Mouse (Mus musculus): ENCODE results near the gene R3hdm2. TPM values are rescaled to one million over a fixed set of nuclear protein-coding genes. Genes with fewer than 3 reads are reported as not detected.

R3hdm2 gene
- total RNA-seq, 2 experiments from 2014 or later = 112 to 120 TPM

DNA sequence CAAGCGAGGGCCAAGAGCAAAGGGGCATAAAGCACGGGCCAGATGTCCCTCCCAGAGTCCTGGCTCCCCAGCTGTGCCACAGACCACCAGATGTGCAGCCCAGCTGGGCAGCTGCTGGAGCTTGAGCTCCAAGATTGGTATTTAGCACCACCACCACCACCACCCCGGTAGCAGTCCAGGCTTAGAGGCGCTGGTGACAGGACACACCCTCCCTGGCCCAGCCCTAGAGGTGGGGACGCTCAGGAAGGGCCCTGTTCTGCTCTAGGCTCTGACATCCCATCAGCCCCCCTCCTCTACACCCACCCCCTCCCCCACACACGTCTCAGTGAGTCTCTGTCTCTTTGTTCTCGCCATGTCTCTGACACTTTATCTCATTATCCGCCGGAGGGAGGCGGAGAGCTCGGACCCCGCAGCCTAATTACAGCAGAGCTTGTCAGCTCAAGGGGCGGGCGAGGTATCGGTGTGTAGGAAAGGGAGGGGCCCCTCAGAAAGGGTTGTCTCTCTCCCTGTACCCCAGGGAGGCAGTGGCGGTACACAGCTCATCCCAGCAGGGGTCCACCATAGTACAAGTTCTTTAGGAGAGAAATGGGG is 133.5 kb downstream of the R3hdm2 start:
- intact Hi-C loops (cut with DNase I) = loop anchor here (1.0 kb wide), 1 partner anchor 23 kb away; no protein-coding TSS in a partner anchor
- DNase-seq = no peak

DNA sequence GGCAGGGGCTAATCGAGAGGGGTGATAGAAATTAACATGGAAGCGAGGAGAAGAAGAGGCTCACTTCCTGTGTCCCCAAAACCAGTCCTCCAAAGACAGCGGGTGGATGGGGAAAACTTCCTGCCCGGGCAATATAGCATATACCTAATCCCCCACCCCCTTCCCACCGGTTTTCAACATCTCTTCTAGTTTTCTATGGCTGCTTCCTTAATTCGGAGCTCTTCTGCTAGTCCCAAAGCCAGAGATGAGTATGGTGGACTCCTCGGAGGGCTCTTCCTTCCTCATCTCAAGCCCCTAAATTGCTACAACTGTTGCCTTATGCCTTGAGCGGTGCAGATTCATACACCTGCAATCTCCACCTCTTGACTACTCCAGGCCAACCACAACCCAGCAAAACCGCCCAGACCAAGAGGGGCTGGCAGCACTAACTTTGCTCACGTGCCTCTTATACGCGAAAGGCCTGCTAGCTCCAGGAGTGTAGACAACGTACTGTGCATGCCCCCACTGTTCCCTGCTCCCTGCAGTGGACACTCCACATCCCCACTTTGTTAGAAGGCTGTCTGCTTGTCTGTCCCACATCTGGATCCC is 134.1 kb downstream of the R3hdm2 start:
- intact Hi-C loops (cut with DNase I) = no loop called here
- DNase-seq = no peak

DNA sequence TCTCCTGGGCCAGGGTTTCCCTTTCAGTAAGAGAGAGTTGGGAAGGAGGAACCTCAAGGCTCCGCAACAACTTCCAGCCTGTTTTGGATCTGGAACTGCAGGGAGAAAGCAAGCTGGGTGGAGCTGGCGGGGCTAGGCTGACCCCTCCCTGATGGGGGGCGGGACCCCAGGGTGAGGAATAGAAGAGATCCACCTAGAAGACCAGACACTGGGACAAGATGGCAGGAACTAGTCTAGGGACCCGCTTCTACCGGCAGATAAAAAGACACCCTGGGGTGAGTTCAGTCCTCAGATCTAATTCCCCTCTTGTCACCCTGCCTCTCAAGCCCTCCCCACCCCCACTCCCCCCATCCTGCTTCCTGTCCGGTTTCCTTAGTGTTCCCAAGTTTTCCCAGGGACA is 134.6 kb downstream of the R3hdm2 start, which contains the start of gene Ndufa4l2:
Gene Ndufa4l2 (plus strand): TSS at position 204 of the 400 bp plus-strand sequence.
- peak; percentile 69 for DNase-seq
- intact Hi-C loops (cut with DNase I) = no loop called here

DNA sequence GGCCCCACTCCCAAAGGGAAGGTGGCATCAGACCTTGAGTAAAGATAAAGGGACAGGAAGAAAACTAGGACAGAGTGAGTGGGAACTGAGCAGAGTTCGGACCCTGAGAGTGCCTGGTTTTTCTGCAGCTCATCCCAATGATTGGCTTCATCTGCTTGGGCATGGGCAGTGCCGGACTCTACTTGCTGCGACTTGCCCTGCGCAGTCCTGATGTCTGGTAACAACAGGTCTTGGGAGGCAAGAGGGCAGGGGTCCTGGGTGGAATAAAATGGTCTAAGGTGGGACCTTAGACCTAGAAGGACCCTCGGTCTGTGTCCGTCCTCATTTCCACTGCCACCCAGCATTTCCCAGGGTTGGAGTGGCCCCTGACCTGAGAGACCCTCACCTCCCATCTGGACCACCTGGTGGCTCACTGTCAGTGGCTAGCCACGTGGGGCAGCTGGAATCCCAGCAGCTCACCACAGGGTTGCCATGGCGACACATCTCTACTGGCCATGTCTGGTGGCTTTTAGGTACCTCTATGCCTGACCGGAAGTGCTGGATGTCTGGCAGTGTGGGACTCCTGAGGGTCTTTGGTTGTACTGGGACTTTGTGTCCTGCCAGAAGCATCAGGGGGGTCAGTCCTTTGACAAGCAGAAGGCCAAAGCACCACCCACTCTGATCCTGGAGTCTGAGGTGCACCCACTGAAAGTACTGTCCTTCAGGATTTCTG is 135.3 kb downstream of the R3hdm2 start:
- DNase-seq = no peak
- intact Hi-C loops (cut with DNase I) = no loop called here

DNA sequence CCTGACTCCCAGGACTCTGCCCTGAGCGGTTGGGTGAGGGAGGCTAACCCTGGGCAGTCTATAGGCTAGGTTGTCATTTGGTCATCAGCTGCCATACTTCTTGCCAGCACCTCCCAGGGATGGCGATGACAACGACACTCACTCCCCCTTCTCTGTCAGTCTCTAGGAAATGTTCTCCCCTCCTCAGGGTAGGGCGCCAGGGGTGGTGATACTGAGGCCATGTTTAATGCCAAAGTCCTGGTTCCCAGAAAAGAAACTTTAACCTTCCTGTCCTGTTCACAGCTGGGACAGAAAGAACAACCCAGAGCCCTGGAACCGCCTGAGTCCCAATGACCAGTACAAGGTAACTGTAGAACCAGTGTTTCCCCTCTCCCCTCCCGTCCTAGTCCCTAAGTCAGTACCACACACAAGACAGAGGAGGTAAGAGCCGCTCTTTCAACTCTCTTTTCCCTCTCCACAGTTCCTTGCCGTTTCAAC is 135.9 kb downstream of the R3hdm2 start:
- DNase-seq = no peak
- intact Hi-C loops (cut with DNase I) = no loop called here

DNA sequence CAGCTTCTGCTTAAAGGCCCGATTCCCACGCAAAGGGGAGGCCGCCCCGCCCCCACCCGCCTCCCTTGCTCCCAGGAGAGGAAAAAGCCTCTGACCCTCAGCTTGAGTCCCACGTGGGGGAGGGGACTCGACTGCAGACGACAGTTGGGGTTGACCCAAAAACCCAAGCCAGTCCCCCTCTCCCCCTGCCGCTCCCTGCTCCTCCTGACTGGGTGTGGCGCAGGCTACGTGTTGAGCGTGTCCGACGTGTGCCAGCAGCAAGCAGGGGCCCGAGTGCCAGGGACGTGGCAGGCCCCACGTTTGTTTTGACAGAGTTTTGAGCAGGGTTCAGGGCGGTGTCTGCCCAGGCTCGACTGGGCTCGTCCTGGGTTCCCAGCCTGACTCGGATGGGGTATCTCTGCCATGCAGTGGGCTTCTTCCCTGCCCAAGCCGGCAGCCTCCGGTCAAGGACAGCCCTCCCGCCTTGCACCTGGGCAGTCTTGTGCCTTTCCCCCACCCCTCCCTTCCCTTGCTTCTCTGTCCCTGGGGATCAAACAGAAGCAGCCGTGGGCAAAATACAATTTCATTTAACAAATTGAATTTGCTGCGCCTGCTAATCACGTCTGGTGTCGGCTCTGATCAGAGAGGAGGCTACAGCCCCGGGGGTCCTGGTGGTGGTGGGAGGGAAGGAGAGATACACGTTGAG is 136.6 kb downstream of the R3hdm2 start:
- DNase-seq = peak; percentile 64 to 67
- intact Hi-C loops (cut with DNase I) = no loop called here

DNA sequence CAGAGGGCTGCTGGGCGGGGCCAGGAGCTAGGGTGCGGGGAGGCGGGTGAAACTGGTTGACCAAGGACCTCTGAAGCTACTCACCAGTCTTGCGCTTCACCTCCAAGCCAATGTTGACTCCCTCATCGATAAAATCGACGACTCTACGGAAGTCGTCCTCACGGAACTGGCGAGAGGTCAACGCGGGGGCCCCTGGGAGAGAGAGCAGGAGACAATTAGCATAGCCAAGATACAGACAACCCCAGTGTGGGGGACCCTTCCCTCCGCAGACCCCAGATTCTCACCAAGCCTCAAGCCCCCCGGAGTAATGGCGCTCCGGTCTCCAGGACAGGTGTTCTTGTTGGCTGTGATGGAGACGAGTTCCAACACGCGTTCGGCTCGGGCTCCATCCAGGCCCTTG is 137.8 kb downstream of the R3hdm2 start:
- intact Hi-C loops (cut with DNase I) = no loop called here
- DNase-seq = peak in 1 of 2 experiments; percentile 3

DNA sequence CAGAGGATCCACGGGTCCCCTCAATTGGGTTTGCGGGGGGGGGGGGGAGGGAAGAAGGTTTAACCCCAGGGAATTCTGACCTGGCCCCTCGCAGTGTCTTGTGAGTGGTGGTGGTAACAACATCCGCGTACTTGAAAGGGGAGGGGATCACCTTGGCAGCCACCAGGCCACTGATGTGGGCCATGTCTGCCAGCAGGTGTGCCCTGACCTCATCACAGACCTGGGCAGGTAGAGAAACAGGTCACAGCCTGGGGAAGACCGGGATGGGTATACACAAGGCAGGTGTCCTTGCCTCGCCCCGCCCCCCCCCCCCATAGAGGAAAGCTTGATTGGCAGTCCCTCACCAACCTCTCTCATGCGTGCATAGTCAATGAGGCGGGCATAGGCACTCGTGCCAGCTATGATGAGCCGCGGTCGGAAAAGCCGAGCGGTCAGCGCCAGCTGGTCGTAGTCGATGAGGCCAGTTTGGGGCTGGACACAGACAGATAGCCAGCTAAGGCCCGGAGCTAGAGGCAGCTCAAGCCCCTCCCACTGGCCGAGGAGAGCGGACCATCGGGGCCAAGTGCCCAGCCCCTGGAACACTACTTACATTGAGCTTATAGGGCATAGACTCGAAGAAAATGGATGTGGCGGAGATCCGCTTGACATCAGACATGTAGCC is 139.0 kb downstream of the R3hdm2 start:
- intact Hi-C loops (cut with DNase I) = no loop called here
- DNase-seq = peak in 1 of 2 experiments; percentile 6

DNA sequence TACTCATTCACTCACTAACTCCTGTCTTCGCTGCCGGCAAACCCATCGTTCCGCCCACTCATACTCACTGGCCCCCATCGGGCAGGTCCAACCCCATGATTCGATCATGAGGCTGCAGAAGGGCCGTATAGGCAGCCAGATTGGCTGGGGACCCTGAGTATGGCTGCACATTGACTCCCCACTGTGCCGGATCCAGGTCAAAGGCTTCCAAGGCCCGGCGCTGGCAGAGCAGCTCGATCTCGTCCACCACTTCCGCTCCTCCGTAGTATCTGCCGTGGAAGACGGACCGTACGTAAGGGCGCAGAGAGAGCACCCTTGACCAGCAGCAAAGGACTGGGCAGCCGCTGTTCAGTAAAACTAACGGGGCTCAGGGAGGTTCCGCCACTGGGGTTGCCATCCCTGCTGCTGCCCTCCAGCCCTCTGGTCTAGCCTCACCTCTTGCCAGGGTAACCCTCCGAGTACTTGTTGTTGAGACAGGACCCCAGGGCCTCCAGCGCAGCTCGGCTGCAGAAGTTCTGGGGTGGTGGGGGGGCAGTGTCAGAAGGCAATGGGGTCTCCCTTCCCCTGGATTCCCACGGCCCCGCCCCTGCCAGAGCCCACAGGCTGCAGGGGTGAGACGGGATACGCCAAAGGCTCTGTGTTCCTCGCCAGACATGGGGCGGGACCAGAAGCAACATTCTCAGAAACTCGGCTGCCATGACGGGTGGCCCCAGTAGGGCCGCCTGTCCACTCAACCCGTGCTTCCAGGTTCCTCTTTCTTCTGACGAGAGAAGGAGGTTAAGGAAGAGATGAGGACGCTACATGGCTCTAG is 140.0 kb downstream of the R3hdm2 start:
- intact Hi-C loops (cut with DNase I) = no loop called here

DNA sequence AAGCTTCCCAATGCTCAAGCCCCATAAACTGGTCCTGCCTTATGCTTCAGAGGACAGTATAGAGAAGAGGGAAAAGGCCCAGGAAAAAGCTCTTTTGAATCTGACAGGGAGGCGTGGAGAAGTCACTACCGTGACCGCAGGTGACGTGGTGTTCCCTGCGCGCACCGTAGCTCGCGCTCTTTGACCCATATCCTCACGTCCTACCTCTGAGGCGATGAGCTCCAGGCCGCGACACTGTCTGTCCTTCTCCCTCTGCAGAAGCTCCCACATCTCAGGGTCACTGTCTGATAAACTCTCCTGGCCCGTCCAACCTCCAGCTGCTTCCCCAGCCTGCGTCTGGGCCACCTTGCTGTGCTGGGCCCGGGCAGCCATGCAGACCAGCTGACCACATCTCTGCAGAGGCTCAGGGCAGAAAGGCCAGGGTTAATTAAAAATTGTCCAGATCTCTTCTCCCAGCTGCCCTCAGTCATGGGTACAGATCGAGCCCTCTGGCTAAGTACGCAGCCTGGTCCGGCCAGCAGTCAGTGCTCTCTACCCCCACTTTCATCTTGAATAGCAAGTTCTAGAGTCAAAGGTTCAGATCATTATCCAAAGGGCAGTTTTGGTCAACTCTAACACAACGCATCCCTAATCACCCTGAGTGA is 140.7 kb downstream of the R3hdm2 start:
- DNase-seq = no peak
- intact Hi-C loops (cut with DNase I) = no loop called here

More for the DNA sequence above, 140.0 kb downstream of the R3hdm2 start:
- DNase-seq = no peak

DNA sequence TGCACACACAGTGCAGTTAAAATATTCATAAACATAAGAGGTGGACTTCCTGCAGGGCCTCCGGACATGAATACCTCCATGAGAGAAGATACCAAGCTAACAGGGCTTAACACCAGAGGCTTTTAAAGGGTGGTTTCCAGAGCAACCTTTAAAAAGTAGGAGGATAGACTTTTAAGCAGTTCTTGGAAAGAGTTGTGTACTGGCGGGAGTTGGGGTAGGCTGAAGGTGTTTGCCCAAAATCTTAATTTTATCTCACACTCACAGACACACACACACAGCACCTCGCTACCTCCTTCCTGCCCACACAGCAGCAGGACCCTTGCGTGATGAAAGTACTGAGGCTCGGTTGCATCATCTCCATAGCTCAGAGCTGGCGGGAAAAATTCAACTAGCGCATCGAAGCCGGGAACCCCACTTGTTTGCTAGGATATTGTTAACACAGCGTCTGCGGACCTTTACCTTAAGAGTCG is 141.5 kb downstream of the R3hdm2 start:
- no peak for DNase-seq
- intact Hi-C loops (cut with DNase I) = no loop called here

DNA sequence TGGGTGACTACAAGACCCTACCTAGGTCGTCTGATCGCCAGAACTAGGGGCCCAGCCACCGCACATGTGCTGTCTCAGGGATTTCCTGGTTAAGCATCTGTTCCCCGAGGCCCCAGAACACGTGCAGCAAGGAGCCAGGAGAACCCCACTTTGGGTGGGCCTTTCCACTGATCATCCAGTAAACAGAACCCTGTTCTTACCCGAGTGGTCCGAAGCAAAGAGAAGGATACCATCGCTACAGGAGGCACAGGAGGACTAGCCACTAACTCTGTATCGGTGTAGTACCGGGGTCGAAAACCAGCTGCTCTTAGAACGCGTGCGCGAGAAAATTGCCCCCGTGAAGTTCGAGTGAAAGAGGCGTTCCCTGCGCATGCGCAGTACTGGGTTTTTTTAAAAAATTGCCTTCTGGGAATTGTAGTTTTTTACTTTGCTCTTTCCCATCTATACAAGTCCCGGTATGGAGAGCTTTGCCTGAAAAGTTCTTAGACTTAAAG is 142.0 kb downstream of the R3hdm2 start, which contains the start of gene Shmt2:
Gene Shmt2 (minus strand): TSS at position 357 of the 494 bp plus-strand sequence.
- DNase-seq = peak; percentile 89 to 91
- intact Hi-C loops (cut with DNase I) = no loop called here

DNA sequence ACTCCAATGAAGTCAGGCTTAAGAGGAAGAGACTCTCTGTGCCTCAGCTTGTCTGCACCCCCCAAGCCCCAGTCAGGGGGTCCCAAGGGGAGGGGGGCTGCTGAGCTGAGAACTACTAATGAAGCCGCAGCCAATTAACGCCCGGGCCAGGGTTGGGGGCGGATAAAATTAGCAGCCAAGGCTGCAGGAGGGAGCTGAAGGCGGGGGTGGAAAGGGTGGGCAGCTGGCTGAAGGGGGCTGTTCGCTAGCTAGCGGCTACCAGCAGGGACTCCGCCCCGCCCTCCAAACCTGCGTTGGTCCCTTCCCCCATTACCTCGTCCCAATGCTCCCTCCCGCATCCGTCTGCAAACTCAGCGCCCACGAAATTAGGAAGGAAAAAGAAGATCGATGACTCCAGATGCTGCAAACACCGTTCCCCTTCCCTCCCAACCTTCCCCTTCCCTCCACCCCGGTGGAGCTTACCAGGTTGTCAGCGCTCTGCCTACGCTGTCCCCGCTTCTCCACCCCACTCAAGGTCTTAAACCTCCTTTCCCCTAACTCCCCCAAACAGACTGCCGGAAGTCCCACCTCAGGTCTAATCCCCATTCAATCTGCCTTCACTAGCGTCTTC is 144.6 kb downstream of the R3hdm2 start:
- DNase-seq = no peak
- intact Hi-C loops (cut with DNase I) = no loop called here

DNA sequence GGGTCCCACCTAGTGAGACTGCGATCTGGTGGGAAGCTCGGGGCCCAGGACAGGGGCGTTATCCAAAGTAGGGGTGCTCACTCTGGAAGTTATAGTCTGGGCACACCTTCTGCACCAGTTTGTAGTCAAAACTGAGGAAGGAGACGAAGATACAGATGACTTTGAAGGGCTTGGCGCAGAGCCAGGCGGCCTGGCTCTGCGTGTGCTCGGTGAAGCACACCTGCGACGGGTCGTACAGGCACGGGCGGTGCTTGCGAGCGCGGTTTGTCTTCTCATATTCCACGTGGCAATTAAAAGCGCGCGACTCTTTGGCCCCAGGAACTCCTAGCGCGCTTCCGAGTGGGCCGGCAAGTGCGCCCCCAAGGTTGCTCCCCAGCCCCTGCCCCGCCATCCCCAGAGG is 145.9 kb downstream of the R3hdm2 start:
- DNase-seq = no peak
- intact Hi-C loops (cut with DNase I) = no loop called here

DNA sequence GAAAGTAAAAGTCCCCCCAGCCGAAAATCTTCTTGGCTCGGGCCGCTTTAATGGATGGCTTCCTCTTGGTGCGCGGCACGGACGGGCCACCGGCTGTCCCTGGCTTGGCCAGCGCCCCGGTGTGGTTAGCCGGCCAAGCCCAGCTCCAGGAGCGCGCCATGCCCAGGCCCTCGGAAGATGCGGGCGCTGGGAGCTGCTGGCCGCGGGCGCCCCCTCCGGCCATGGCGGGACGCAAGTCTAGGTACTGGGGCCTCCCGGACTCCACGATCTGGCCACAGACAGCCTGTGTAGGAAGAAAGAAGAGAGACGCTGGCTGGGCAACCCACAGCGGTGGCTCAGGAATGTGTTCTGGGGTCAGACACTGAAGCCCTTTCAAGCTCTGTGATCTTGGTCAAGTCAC is 146.6 kb downstream of the R3hdm2 start:
- intact Hi-C loops (cut with DNase I) = no loop called here

DNA sequence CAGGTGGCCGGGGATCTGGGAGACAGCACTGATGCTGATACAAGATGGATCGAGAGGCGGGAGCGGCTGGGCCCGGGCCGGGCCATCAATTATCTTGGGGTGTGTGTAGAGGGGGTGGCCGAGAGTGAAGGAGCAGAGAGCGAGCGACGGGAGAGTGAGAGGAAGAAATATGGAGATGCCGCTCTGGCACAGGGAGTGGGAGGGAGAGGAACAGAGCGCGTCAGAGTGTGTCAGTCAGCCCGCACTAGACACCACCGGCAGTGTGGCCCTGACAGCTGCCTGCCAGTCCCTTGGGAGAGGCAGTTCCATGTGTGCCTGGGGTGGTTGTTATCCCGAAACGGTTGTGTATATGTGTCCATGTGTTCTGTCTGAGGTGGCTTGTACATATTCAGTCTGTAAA is 147.4 kb downstream of the R3hdm2 start:
- no peak for DNase-seq
- intact Hi-C loops (cut with DNase I) = no loop called here

More for the DNA sequence above, 146.6 kb downstream of the R3hdm2 start:
- DNase-seq = peak; percentile 51 to 75

DNA sequence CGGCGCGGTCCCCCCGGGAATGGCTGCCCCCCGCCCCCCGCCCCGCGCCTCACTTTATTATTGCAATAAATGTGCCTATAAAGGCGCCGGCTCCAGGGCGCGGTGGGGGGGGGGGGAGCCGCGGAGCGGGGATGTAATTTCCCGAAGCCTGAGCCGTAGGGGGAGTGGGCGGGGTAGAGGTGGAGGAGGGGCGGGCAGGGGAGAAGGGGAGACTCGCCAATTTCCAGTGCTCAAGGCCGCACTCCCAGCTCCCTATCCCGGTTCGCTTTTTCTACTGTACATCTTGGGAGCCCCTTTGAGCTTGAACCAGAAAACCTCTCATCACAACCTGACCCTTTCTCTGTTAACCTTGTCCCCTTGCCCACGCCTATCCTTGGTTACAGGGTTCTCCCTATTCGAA is 150.8 kb downstream of the R3hdm2 start:
- DNase-seq = no peak
- intact Hi-C loops (cut with DNase I) = no loop called here

DNA sequence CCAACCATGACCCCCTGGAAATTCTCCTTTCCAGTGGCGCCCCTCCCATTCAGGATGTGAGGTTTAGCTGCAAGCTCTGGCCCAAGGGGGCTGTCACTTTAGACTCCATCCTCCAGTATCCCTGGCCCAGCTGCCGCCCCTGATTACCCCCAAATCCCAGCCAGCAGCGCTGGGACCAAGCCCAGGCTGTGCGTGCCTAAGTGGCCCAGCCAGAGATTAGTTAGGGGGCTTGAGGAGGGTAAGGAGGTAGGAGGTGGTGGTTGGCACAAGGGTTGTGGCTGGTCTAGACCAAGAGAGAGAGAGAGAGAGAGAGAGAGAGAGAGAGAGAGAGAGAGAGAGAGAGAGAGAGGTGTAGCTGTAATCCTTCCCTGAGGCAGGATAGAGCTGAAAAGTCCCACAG is 151.4 kb downstream of the R3hdm2 start:
- no peak for DNase-seq
- intact Hi-C loops (cut with DNase I) = no loop called here

Data from heart, postnatal 10 days (tissue).